Mouse (Mus musculus) intestine, postnatal 0 days (tissue): ENCODE data around the gene Tstd1. TPM values are rescaled to one million over a fixed set of nuclear protein-coding genes. Genes with fewer than 3 reads are reported as not detected.
A peak's percentile ranks its signal among the peaks of the same experiment; 100 is the strongest.

Experiments
- ATAC-seq: fragments of 200-750 bp; cut with Nextera tagmentation; 2 replicates; pipeline ENCODE4 v1.8.0; 2017; ENCODE audit warnings: mild to moderate bottlenecking, moderate TSS enrichment, moderate library complexity
- H3K27ac ChIP-seq: fragments of 300-500 bp; sonication (generic); 2 replicates; pipeline ENCODE4 v1.5.1; 2014; ENCODE audit warnings: mild to moderate bottlenecking, low read depth, low read length, moderate library complexity
- H3K27me3 ChIP-seq: fragments of 300-500 bp; sonication (generic); replicated peaks from 2 replicates; pipeline ENCODE4 v1.6.1; 2014; ENCODE audit warnings: low read length, mixed read lengths; ENCODE audit not compliant: control insufficient read depth, insufficient read depth
- H3K36me3 ChIP-seq: fragments of 300-500 bp; sonication (generic); 2 replicates; pipeline ENCODE4 v1.6.1; 2014; ENCODE audit warnings: mild to moderate bottlenecking, moderate library complexity; ENCODE audit not compliant: control insufficient read depth, insufficient read depth
- H3K4me1 ChIP-seq: fragments of 300-500 bp; sonication (generic); replicated peaks from 2 replicates; pipeline ENCODE4 v1.6.1; 2014; ENCODE audit warnings: antibody characterized with exemption, low read length, mixed read lengths; ENCODE audit not compliant: control insufficient read depth, insufficient read depth
- H3K4me2 ChIP-seq: fragments of 300-500 bp; sonication (generic); replicated peaks from 2 replicates; pipeline ENCODE4 v1.6.1; 2014; ENCODE audit warnings: low read depth, mild to moderate bottlenecking, moderate library complexity
- H3K4me3 ChIP-seq: fragments of 300-500 bp; sonication (generic); 2 replicates; pipeline ENCODE4 v1.5.1; 2014; ENCODE audit warnings: low read depth, low read length
- H3K9ac ChIP-seq: fragments of 300-500 bp; sonication (generic); 2 replicates; pipeline ENCODE4 v1.6.1; 2014; ENCODE audit warnings: mild to moderate bottlenecking, low read depth, low read length
- H3K9me3 ChIP-seq: fragments of 300-500 bp; sonication (generic); 2 replicates; pipeline ENCODE4 v1.6.1; 2016; ENCODE audit warnings: mixed run types; ENCODE audit not compliant: control insufficient read depth
- CTCF ChIP-seq: sonication (generic); IDR thresholded peaks from 2 replicates; pipeline ENCODE4 v1.5.1; 2016; ENCODE audit warnings: low read depth, mild to moderate bottlenecking, control low read depth, antibody characterized with exemption, moderate library complexity
- WGBS: fragments of 180-500 bp; shearing (Covaris S2); extraction: QIAGEN DNeasy Blood & Tissue Kit; methylation state at CpG from one replicate; pipeline ENCODE4 v1.1.7; 2014; 5-methylcytosine and 5-hydroxymethylcytosine counted together
- polyA plus RNA-seq: library from polyadenylated mRNA; unstranded; fragments of >200 nt; fragmentation: Nextera tagmentation; extraction: Ambion mirVana; gene quantifications from 2 replicates; pipeline ENCODE4 v1.2.1, GENCODE M21; 2015

Gene Tstd1
- polyA plus RNA-seq, 1 experiment from 2014 or later = 1.7 TPM

DNA sequence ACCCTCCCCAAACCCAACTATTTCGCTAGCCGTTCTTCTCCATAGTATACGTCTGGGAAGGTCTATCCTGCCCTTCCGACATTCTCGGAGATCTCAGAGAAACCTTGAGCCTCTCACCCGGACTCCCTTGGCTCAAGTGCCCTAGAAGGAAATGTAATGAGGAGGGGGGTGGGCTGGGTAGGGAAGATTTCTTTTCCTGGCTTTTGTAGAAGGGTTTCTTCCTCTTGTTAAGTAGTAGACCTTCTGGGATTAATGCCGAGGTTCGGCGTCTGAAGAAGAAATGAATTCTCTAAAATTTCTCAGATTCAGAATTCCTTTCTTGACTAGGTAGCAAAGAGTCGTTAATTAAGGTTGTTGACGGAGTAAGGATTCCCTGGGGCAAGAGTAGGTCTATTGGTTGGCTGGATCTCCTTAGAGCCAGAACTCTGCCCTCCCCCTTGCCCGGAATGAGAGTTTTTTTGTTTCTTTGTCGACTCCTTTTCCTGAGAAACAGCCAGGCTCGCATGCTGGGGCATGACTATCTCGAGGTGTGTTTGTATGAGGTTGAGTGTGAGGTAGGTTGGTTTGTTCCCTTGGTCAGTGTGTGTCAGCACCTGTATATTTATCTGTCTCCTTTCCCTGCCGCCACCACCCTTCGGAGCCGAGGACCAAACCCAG is 19.5 kb downstream of the Tstd1 start:
- 4% methylated on average over 18 of the region's 18 CpGs for WGBS
- Histone ChIP-seq H3K9ac (peak overlapping the region; percentile 57), H3K27me3 (no peaks in the 10 kb centered on the region), H3K9me3 (no peaks in the 10 kb centered on the region), H3K27ac (peak overlapping the region; percentile 86), H3K4me3 (peak overlapping the region; percentile 59), H3K4me2 (peak overlapping the region; percentile 70), H3K36me3 (no peaks in the 10 kb centered on the region), H3K4me1 (peaks cover 26% of the 10 kb centered on the region)
- no peak for TF ChIP-seq CTCF
- ATAC-seq = no peak

DNA sequence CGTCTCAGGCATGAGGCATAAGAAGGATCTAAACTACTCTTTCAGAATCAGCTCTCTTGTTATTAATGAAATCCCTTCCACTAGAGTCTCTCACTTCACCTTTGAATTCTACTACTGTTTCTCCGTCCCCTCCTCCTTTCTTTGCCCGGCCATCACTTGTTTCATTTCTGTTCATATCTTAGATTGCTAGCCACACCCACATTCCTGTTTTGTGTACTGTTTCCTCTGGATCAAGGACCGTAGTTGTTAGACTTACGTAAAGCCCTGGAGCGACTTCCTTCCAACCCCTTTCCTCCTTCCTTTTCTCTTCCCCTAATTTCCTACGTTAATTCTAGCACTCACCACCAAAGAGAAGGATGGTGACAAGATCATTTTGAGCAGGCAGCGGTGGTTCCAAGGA is 20.4 kb downstream of the Tstd1 start:
- ATAC-seq = no peak
- peak overlapping the region; percentile 59 for H3K4me3 ChIP-seq
- peak overlapping the region; percentile 86 for H3K27ac ChIP-seq
- H3K4me2 ChIP-seq = peak overlapping the region; percentile 70
- no peak for TF ChIP-seq CTCF
- H3K9me3 ChIP-seq = no peaks in the 10 kb centered on the region
- H3K9ac ChIP-seq = no peak overlapping the region
- WGBS = 21% methylated on average over 8 of the region's 8 CpGs
- H3K36me3 ChIP-seq = no peaks in the 10 kb centered on the region
- no peaks in the 10 kb centered on the region for H3K27me3 ChIP-seq
- H3K4me1 ChIP-seq = peaks cover 26% of the 10 kb centered on the region

DNA sequence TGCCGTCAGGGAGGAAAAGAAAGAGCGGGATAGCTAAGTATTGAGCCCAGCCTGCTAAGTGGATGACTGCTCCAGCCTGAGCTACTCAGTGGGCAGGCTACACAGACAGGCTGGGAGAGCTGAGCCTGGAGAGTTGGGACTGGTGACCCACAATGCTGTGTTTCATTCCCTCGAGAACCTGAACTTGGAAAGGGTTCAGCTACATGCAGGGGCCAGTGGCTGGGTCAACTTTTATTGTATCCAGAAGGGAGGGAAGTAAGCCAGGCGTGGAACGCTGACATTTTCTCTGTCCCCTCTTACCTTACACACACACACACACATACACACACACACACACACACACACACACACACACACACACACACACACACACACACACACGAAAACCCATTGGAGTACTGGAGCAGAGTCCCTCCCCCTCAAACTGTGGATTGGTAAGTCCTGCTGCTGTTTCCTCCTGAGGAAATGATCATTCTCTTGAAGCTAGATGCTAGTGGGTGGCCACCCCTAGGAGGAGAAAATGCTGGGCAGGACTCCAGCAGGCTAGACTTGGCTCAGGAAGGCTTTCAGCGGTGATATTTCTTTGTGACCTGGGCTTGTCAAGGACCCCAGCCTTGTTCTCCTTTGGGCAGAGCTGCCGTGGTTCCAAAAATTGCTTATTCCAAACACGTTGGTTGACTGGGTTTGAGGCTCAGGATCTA is 21.5 kb downstream of the Tstd1 start:
- Histone ChIP-seq H3K9ac (peak overlapping the region; percentile 42; the same call in 1 of the 2 replicates), H3K4me3 (peak overlapping the region; percentile 59), H3K9me3 (no peaks in the 10 kb centered on the region), H3K4me1 (peaks cover 26% of the 10 kb centered on the region), H3K4me2 (peak overlapping the region; percentile 70), H3K27ac (peak overlapping the region; percentile 73), H3K36me3 (no peaks in the 10 kb centered on the region), H3K27me3 (no peaks in the 10 kb centered on the region)
- peak; percentile 15; the same call in 1 of the 2 replicates for TF ChIP-seq CTCF
- ATAC-seq = no peak
- 12% methylated on average over 9 of the region's 9 CpGs for WGBS

DNA sequence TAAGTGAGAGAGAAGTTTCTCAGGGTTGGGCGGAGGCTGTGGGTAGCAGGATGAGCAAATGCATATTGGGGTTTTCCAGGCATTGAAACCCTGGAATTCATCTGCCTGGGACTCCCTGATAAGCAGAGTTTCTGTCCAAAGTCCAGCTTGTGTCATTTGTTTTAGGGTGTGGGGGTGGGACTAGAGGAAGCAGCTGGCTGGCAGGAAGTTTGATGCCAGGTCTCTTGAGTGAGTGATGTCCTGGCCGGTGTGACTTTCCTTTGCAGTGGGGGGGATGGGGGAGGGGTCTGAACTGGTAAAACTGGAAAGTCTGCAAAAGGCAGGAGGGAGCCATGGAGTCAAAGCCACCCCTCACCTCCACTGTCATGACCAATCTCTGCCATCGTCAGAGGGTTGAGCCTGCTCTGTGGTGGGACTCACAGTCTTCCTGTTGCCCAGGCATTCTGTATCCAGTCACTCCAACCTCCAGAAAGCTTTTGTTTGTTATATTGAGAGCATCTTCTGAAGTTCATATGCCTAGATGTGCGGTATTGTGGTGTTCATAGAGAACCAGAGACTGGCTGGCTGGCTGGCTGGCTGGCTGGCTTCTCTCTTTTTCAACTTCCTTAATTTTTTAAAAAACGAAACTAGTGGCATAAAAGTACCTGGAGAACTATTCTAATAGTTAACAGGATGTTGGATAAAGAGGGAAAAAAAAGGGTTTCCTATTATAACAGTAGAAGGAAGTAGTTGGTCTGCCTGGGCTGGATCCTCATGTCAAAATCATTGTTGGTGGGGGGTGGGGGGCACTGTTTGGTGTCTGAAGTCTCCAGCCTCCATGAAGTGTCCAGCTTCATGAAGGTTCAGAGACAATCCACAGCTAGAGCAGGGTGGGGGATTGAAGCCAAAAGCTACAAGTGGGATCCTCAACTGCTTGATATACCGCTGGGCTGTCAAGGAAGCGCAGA is 23.1 kb downstream of the Tstd1 start:
- peak overlapping the region; percentile 12 for H3K4me3 ChIP-seq
- H3K36me3 ChIP-seq = no peaks in the 10 kb centered on the region
- H3K4me1 ChIP-seq = peaks cover 19% of the 10 kb centered on the region
- WGBS = 22% methylated on average over 7 of the region's 7 CpGs
- peak overlapping the region; percentile 73 for H3K27ac ChIP-seq
- H3K4me2 ChIP-seq = peak overlapping the region; percentile 70
- no peak overlapping the region for H3K9ac ChIP-seq
- H3K9me3 ChIP-seq = no peaks in the 10 kb centered on the region
- TF ChIP-seq CTCF = no peak
- H3K27me3 ChIP-seq = no peaks in the 10 kb centered on the region
- ATAC-seq = peak; percentile 44

DNA sequence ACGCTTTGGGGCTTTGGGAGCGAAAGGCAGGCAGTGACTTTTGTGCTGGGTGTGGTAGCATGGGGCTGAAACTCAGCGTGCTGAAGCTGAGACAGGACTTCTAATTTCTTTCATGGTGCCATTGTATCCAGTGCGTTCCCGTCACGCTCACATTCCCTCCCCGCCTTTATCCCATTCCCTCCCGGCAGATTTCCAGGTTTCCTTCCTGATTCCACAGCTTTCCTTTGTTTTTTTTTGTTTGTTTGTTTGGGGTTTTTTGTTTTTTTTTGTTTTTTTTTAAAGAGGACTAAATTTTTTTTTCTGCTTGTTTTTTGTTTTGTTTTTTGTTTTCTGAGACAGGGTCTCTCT is 23.7 kb downstream of the Tstd1 start:
- WGBS = 25% methylated on average over 8 of the region's 8 CpGs
- ATAC-seq = no peak
- Histone ChIP-seq H3K9me3 (no peaks in the 10 kb centered on the region), H3K4me1 (peaks cover 19% of the 10 kb centered on the region), H3K27me3 (no peaks in the 10 kb centered on the region), H3K27ac (peak overlapping the region; percentile 73), H3K9ac (no peak overlapping the region), H3K4me3 (peak overlapping the region; percentile 12; the same call in 1 of the 2 replicates), H3K36me3 (no peaks in the 10 kb centered on the region), H3K4me2 (peak overlapping the region; percentile 70)
- TF ChIP-seq CTCF = no peak

DNA sequence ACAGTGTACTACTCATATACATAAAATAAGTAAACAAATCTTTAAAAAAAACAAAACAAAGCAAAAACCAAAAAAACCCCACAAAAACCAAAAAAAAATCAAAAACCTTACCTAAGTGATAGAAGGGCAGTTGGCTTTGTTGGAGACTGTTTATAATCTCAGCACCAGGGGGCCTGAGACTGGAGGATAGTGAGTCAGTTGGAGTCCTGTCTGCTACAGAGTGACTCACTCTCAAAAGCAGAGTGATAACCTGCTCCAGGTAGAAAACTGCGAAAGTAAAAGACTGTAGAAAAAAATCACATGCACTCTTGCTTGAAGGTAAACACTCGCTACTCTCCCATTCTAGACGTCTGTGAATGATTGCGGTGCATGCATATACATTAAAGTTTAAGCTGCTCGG is 26.4 kb downstream of the Tstd1 start:
- TF ChIP-seq CTCF = 0 out of 2 replicates have a peak, but pooled peaks have one; percentile 22
- Histone ChIP-seq H3K4me1 (peaks cover 10% of the 10 kb centered on the region), H3K9ac (no peak overlapping the region), H3K4me2 (no peak overlapping the region), H3K4me3 (no peak overlapping the region), H3K27ac (no peak overlapping the region), H3K36me3 (no peaks in the 10 kb centered on the region), H3K9me3 (no peaks in the 10 kb centered on the region), H3K27me3 (no peaks in the 10 kb centered on the region)
- no peak for ATAC-seq
- 54% methylated on average over 5 of the region's 5 CpGs for WGBS
